In genomic region chr3:126693302-126693701, GRCm38 (mm10) we compare ENCODE assay signal across 8 mouse cellular contexts.
DNase-seq lines count a peak whose midpoint lies in the region; ATAC-seq and TF ChIP-seq lines count a peak whose summit lies in the region.

No protein-coding gene starts in this region.

- H3K4me1 ChIP-seq in liver, postnatal 0 days (ENCODE audit: insufficient read depth), result peaks cover 11% of the 10 kb centered on the region
- H3K4me1 ChIP-seq in stomach, embryonic 16.5 days (ENCODE audit: control insufficient read depth, insufficient read depth, low read length), result peaks cover 17% of the 10 kb centered on the region

- TF ChIP-seq EP300 in liver, postnatal 0 days (IDR thresholded peaks at IDR 0.05; ENCODE audit: low read depth), result no peak

- H3K36me3 ChIP-seq in liver, postnatal 0 days (replicated peaks; ENCODE audit: insufficient read depth, low read length), result no peaks in the 10 kb centered on the region
- H3K36me3 ChIP-seq in stomach, embryonic 16.5 days (ENCODE audit: control insufficient read depth, insufficient read depth, low read length), result no peaks in the 10 kb centered on the region

- WGBS in liver, postnatal 0 days (ENCODE audit: insufficient replicate concordance), result 27% methylated on average over 7 of the region's 7 CpGs
- WGBS in stomach, embryonic 16.5 days, result 28% methylated on average over 7 of the region's 7 CpGs

- H3K27ac ChIP-seq in liver, postnatal 0 days (ENCODE audit: low read depth), result peak overlapping the region; percentile 39; the same call in 1 of the 2 replicates
- H3K27ac ChIP-seq in stomach, embryonic 16.5 days (ENCODE audit: low read length), result peak overlapping the region; percentile 75

- peak overlapping the region; percentile 62 for H3K4me2 ChIP-seq in liver, postnatal 0 days (ENCODE audit: low read depth, low read length)
- peak overlapping the region; percentile 38 for H3K4me2 ChIP-seq in stomach, embryonic 16.5 days (ENCODE audit: low read depth, low read length)

- TF ChIP-seq CTCF in liver, postnatal 0 days (IDR thresholded peaks at IDR 0.05; ENCODE audit: low read depth), result no peak

- H3K27me3 ChIP-seq in liver, postnatal 0 days (ENCODE audit: insufficient read depth, low read length), result no peaks in the 10 kb centered on the region
- H3K27me3 ChIP-seq in stomach, embryonic 16.5 days (ENCODE audit: control insufficient read depth, insufficient read depth, low read length), result no peaks in the 10 kb centered on the region

- peak overlapping the region; percentile 29 for H3K4me3 ChIP-seq in liver, postnatal 0 days (ENCODE audit: low read depth, low read length)
- peak overlapping the region; percentile 7 for H3K4me3 ChIP-seq in stomach, embryonic 16.5 days (replicated peaks; ENCODE audit: low read length)

- H3K9ac ChIP-seq in liver, postnatal 0 days (replicated peaks), result peak overlapping the region; percentile 46
- peak overlapping the region; percentile 24; the same call in 1 of the 2 replicates for H3K9ac ChIP-seq in stomach, embryonic 16.5 days (ENCODE audit: low read length)

- intact Hi-C loops in left cerebral cortex, postnatal 10 days (cut with DNase I), result no loop called here

- H3K9me3 ChIP-seq in liver, postnatal 0 days (ENCODE audit: low read length), result no peaks in the 10 kb centered on the region
- no peaks in the 10 kb centered on the region for H3K9me3 ChIP-seq in stomach, embryonic 16.5 days (replicated peaks; ENCODE audit: control insufficient read depth, low read length)

- DNase-seq in adrenal gland, postnatal 14 days, result peak; percentile 42
- no peak for DNase-seq in adrenal gland, adult 18-20 months (ENCODE audit: low spot score in 2 of 2)
- DNase-seq in urinary bladder, postnatal 36 days (ENCODE audit: low spot score in 2 of 2), result peak; percentile 17 to 24
- no peak for DNase-seq in urinary bladder, adult 18-20 months (ENCODE audit: low spot score in 2 of 2)
- peak; percentile 42 for DNase-seq in heart, postnatal 4 days
- no peak for DNase-seq in liver, postnatal 0 days
- DNase-seq in left cerebral cortex, postnatal 10 days (ENCODE audit: extremely low spot score in 1 of 2, low spot score in 2 of 2), result no peak

- ATAC-seq in liver, postnatal 0 days, result no peak
- peak; percentile 48; the same call in 1 of the 2 replicates for ATAC-seq in stomach, embryonic 16.5 days (ENCODE audit: insufficient read depth, low FRiP score)

Comparison
In these comparisons a context has a peak if more than half of its experiments do, and no peak if none do; other contexts are left out.
1. DNase-seq: peak in adrenal gland, postnatal 14 days (single experiment), urinary bladder, postnatal 36 days (2 of 2) and heart, postnatal 4 days (single experiment); none in adrenal gland, adult 18-20 months (0 of 2), urinary bladder, adult 18-20 months (0 of 2), liver, postnatal 0 days (single experiment) and left cerebral cortex, postnatal 10 days (0 of 2).